Mouse (Mus musculus): ENCODE measurements around the gene Ftl1.
"Not testable (repeated sequence)": the region's sequence is repeated elsewhere in the genome, so short reads cannot be mapped to it uniquely, and the experiment has no call there.

The Ftl1 gene

GRCm38 (mm10) chr7:45475291-45475969, 15.7 kb upstream of the Ftl1 start:
- DNase-seq, result no peak

- no peak for DNase-seq
Observed at GRCm38 (mm10) chr7:45470869-45471268, 11.2 kb upstream of the Ftl1 start.

- DNase-seq, result no peak
Observed at GRCm38 (mm10) chr7:45467090-45467670, 7.5 kb upstream of the Ftl1 start.

GRCm38 (mm10) chr7:45466283-45467089, 6.8 kb upstream of the Ftl1 start, which contains the start of gene Bax:
TSS of gene Bax (minus strand) at chr7:45466898.
- DNase-seq, result peak; percentile 81 to 86

- DNase-seq, result peak in 1 of 2 experiments; percentile 35
Observed at GRCm38 (mm10) chr7:45465549-45465948, 5.9 kb upstream of the Ftl1 start.

GRCm38 (mm10) chr7:45465112-45465511, 5.4 kb upstream of the Ftl1 start:
- DNase-seq, result no peak

GRCm38 (mm10) chr7:45463987-45464778, 4.5 kb upstream of the Ftl1 start:
- no peak for DNase-seq

GRCm38 (mm10) chr7:45462868-45463267, 3.2 kb upstream of the Ftl1 start:
- DNase-seq, result not testable (repeated sequence)

- DNase-seq, result no peak
Observed at GRCm38 (mm10) chr7:45462325-45462724, 2.6 kb upstream of the Ftl1 start.

- no peak for DNase-seq
Observed at GRCm38 (mm10) chr7:45461781-45462180, 2.1 kb upstream of the Ftl1 start.

- DNase-seq, result no peak
Observed at GRCm38 (mm10) chr7:45461326-45461725, 1.6 kb upstream of the Ftl1 start.

- DNase-seq, result no peak
Observed at GRCm38 (mm10) chr7:45460860-45461314, 1.2 kb upstream of the Ftl1 start.

GRCm38 (mm10) chr7:45460377-45460776, 693 bp upstream of the Ftl1 start:
- no peak for DNase-seq

- DNase-seq, result peak; percentile 66 to 74
Observed at GRCm38 (mm10) chr7:45458748-45459563, 728 bp downstream of the Ftl1 start.

- DNase-seq, result no peak
Observed at GRCm38 (mm10) chr7:45457204-45458060, 2.3 kb downstream of the Ftl1 start.

- no peak for DNase-seq
Observed at GRCm38 (mm10) chr7:45456721-45457203, 2.9 kb downstream of the Ftl1 start.

- DNase-seq, result no peak
Observed at GRCm38 (mm10) chr7:45455932-45456696, 3.6 kb downstream of the Ftl1 start.

GRCm38 (mm10) chr7:45454971-45455370, 4.7 kb downstream of the Ftl1 start:
- no peak for DNase-seq

- DNase-seq, result peak; percentile 50 to 59
Observed at GRCm38 (mm10) chr7:45451344-45451982, 8.2 kb downstream of the Ftl1 start.
